Mouse (Mus musculus) liver, embryonic 14.5 days (tissue): ENCODE measurements around the gene Cd8b1.

Experiments
- CTCF ChIP-seq: IDR thresholded peaks from 2 replicates; pipeline ENCODE4 v1.5.1; 2016; ENCODE audit warnings: antibody characterized with exemption, low read depth, control low read depth
- EP300 ChIP-seq: IDR thresholded peaks from 2 replicates; pipeline ENCODE4 v1.6.1; 2016; ENCODE audit warnings: antibody characterized with exemption, low read depth

DNA sequence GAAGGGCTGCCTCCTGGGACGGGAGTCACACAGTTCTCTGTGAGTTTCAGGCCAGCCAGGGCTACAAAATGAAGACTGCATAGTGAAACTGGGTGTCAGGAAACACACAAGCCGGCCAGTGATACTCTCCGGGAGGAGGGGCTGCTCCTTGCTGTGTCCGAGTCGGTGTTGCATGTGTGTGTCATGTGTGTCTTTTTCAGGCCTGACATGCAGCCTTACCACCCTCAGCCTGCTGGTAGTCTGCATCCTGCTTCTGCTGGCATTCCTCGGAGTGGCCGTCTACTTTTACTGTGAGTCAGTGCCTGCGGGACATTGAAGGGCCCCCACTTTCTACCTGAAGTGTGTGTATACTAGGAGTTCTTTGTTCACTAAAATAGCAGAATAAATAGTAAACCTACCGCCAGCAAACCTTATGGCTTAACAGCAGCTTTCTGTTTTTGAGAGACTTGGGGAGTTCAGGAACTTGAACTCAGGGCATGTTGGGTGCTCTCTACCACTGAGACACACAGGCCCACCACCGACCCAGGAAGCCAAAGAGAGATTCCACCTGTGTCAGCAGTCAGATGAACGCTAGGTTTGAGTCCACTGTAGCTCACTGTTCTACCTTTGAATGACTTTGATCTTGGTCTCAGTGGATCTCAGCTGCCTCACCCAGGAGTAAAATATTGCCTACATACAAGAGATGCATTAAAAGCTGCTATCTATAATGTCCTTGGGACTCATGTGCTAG is 9.8 kb downstream of the Cd8b1 start:
- TF ChIP-seq CTCF (no peak), EP300 (no peak)
